Mouse (Mus musculus) embryo, embryonic 11.5 days (tissue): ENCODE data around the gene Rufy2.
"Not testable (repeated sequence)": the region's sequence is repeated elsewhere in the genome, so short reads cannot be mapped to it uniquely, and the experiment has no call there.

Experiments used
- DNase-seq: peaks from one replicate; pipeline ENCODE4 v3.0.0-alpha.2; 2012; ENCODE audit warnings: low read depth, low spot score

Rufy2 gene

GRCm38 (mm10) chr10:63051267-63051666, 71.2 kb downstream of the Rufy2 start:
- DNase-seq, result no peak

DNA sequence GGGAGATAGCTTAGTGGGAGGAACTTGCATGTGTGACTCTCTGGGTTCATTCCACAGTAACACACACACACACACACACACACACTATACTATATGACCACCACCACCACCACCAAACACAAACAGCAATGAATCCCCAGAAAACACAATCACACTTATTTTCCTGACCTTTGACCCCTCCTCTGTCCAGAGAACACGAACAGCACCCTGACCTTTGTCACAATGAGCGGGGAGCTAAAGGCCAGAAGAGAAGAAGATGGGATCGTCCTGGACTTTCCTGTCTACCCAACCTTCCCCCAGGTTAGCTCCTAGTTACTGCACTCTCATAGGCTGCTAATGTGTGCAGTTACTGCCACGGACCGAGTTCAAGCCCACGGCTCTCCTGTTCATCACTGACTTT, 72.0 kb downstream of the Rufy2 start:
- no peak for DNase-seq

GRCm38 (mm10) chr10:63053007-63053406, 73.0 kb downstream of the Rufy2 start:
- no peak for DNase-seq

- DNase-seq, result not testable (repeated sequence)
These were observed 74.0 kb downstream of the Rufy2 start for GRCm38 (mm10) chr10:63054071-63054470.

GRCm38 (mm10) chr10:63054586-63054985, 74.6 kb downstream of the Rufy2 start:
- no peak for DNase-seq

DNA sequence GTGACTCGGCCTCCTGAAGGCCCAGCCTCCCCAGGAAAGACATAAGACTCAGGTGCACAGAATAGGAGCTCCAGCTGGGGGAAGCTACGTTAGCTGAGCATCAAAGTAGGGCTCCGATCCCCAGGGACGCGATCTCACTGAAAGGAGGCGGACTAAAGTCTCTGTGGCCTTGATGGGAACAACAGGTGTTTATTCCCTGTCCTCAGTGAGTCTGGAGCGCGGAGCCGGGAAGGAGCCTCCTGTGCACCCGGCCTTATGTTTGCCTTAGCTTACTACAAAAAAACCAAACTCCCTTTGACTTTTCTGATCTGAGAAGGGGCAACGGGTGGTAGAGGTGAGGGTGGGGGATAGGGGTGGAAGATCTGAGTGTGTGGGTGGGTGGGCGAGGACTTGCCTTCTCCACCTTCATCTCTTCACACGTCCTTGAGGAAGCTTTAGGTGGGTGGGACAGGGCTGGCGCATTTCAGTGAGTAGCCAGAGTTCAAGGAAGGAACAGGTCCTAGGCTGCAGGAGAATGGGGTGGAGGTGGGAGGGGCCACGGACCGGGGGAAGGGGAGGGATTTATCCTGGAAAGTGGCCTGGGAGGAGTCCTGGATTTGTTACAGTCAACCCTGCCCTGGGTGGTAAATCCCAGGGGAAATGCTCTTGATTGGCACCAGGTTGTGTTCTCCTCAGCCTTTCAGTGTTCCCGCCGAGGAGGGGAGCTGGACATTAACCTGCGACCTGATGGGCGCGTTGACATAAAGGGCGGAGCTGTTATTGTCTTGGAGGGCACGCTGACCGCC, 77.1 kb downstream of the Rufy2 start:
- DNase-seq, result no peak

- DNase-seq, result no peak
These were observed 79.8 kb downstream of the Rufy2 start, which contains the start of gene Pbld1 for GRCm38 (mm10) chr10:63059862-63060261. Pbld1 (plus strand) TSS chr10:63060162.

DNA sequence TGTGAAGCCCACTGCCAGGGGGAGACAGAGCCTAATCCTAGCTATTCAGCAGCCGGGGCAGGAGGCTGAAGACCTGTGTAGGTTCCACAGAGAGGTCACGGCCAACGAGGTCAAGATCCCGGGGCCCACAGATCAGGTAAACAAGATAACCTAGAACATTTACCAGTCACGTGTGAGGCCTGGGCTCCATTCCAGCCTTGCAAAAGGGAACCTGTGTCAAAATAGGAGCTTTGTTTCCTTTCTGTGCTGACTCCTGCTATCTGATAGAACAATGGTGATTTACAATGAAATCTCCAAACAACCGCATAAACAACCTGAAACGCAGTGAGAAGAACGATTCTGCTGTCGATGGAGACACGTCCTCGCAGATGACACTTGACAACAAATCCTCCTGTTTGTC, 80.4 kb downstream of the Rufy2 start:
- no peak for DNase-seq

DNA sequence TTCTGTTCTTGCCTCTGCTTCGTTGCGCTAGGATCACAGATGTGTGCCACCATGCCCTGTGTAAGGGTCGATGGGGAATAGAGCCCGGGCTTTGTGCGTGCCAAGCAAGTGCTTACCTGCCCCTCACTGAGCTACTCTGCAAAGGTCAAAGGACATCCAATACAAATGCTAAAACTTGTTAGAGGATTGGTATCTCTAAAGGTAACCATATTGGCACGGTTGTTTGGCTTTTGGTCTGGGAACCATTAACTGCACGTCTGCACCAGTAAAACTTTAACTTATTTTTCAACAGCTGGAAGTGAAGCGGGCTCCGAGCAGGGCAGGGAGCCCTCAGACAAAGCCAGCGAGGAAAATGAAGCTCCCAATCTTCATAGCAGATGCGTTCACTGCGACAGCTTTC, 81.2 kb downstream of the Rufy2 start:
- DNase-seq, result no peak

DNA sequence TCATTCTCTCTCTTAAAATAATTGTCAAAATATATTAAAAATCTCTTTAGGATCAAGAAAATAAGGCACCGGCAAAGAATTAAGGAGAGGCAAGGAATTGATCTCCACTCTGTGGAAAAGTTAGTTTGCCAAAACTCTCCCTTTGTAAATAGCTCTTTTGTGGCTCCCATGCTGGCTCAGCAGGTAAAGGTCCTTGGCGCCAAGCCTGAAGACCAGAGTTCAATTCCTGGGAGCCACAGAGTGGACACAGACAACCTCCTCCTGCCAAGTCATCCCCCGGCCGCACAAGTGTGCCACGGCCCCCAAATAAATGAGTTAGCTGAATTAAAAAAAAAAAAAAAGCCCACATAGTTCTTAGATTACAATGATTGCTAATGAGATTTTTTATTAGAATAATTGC, 82.7 kb downstream of the Rufy2 start:
- DNase-seq, result no peak

GRCm38 (mm10) chr10:63063365-63063764, 83.3 kb downstream of the Rufy2 start:
- DNase-seq, result no peak

DNA sequence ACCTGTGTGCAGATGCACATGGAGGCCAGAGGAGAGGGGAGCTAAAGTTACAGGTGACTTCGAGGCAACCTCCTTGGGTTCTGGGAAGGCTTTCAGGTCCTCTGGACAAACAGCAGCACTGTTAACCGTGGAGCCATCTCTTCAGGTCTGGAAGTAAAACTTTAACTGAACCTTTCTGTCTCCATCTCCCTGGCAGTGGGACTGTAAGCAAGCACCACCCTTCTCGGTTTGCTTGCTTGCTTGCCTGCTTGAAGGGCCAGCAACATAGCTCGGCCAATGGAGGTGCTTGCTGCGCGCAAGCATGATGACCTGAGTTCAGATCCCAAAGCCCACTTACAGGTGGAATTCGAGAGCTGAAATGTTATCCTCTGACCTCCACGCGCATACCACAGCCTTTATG, 84.5 kb downstream of the Rufy2 start:
- no peak for DNase-seq

- DNase-seq, result no peak
These were observed 85.5 kb downstream of the Rufy2 start for GRCm38 (mm10) chr10:63065561-63065960.

- peak; percentile 57 for DNase-seq
These were observed 86.0 kb downstream of the Rufy2 start for GRCm38 (mm10) chr10:63065988-63066387.
